Mouse (Mus musculus): ENCODE measurements at regions not wholly inside any gene's neighbourhood (a gene's known extent, or its start where the extent isn't known, plus 50 kb on each side); places are given as distances from the start of the nearest gene placed in this dataset.

DNA sequence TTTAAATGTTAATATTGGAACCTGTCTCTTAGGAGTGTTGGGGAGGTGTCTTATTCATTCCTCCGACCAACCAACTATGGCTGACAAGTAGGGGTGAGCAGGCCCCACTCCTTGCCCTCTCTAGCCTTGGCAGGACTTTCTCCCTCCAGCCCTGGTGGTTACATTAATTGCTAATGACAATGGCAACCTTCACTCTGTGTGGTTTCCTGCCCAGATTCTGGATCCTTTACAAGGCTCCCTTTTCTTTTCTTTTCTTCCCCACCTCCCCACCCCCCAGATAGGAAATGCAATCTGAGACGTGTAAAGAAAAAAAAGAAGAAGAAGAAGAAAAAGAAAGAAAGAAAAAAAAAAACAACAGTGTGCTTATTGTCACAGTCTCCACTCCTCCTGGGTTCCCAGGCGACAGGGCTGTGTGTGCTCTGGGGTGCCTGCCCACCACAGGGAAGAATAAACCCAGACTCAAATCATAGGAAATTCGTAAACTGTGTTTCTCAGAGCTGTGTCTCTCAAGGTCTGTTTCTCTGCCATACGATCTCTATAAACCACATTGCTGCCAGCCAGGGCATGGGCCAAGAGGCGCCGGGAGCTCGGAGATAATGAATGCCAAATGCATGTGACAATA lies 637.6 kb downstream of the Insc start:
- intact Hi-C loops (cut with DNase I), result no loop called here
- no peak for DNase-seq
- no peaks in the 10 kb centered on the region for H3K4me1 ChIP-seq (ENCODE audit: control insufficient read depth, insufficient read depth, low read length)
- H3K36me3 ChIP-seq (ENCODE audit: control insufficient read depth, insufficient read depth, low read length), result no peaks in the 10 kb centered on the region
- H3K9ac ChIP-seq (ENCODE audit: low read depth, low read length), result no peak overlapping the region
- 53% methylated on average over 8 of the region's 8 CpGs for WGBS
- no peak overlapping the region for H3K4me3 ChIP-seq
- no peaks in the 10 kb centered on the region for H3K27me3 ChIP-seq (ENCODE audit: control insufficient read depth, insufficient read depth, low read length)
- H3K79me2 ChIP-seq (replicated peaks; ENCODE audit: control insufficient read depth, insufficient read depth, low read length), result no peaks in the 10 kb centered on the region
- H3K27ac ChIP-seq, result no peak overlapping the region
- TF ChIP-seq POLR2A (IDR thresholded peaks at IDR 0.05; ENCODE audit: insufficient read depth, low read depth, low read length) (no peak), EP300 (IDR thresholded peaks at IDR 0.05; ENCODE audit: insufficient read depth, low read depth, low read length) (no peak), CTCF (IDR thresholded peaks at IDR 0.05) (no peak)

DNA sequence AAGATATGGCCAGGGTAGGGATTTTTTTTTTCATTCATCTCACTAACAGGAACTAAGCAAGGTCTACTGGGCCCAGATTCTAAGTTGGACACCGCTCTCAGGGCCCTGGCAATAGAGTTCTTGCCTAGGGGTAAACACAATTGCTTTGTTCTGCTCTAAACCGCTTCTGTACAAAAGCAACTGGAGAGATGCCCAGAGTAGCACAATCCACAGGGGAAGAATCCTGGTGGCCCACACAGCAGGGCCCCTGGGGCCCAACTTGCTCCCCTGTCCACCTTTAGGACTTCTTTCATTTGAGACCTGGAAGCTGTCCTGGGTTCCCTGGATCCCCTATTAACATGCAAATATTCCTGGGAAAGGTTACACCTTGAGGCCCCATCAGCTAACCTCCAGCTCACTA lies 639.4 kb downstream of the Insc start:
- intact Hi-C loops (cut with DNase I), result no loop called here
- 71% methylated on average over 2 of the region's 2 CpGs for WGBS
- H3K79me2 ChIP-seq (replicated peaks; ENCODE audit: control insufficient read depth, insufficient read depth, low read length), result no peaks in the 10 kb centered on the region

DNA sequence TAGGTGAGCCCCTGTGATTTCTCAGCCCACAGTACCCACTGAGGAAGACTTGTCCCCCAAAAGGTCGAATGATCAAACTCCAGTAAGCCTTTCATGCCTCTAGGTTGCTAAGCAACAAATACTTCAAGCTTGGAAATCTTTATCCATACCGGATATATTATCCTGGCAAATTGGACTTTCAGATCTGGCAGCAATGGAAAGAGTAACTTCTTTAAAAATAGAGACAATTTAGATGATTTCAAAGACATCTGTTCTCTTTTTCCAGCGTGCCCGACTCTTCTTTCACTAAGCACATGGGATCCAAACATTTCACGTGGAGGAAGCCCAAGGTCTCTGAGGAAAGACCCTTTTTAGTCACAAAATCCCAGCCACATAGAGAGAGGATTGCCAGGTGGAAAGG lies 645.4 kb downstream of the Insc start:
- Histone ChIP-seq H3K36me3 (ENCODE audit: control insufficient read depth, insufficient read depth, low read length) (no peaks in the 10 kb centered on the region), H3K79me2 (replicated peaks; ENCODE audit: control insufficient read depth, insufficient read depth, low read length) (no peaks in the 10 kb centered on the region), H3K4me1 (ENCODE audit: control insufficient read depth, insufficient read depth, low read length) (no peaks in the 10 kb centered on the region), H3K9ac (ENCODE audit: low read depth, low read length) (no peak overlapping the region), H3K27me3 (ENCODE audit: control insufficient read depth, insufficient read depth, low read length) (no peaks in the 10 kb centered on the region), H3K4me3 (no peak overlapping the region), H3K27ac (no peak overlapping the region)
- TF ChIP-seq POLR2A (IDR thresholded peaks at IDR 0.05; ENCODE audit: insufficient read depth, low read depth, low read length) (no peak), EP300 (IDR thresholded peaks at IDR 0.05; ENCODE audit: insufficient read depth, low read depth, low read length) (no peak), CTCF (IDR thresholded peaks at IDR 0.05) (no peak)
- intact Hi-C loops (cut with DNase I), result no loop called here
- no peak for DNase-seq
- WGBS, result 70% methylated on average over 5 of the region's 5 CpGs

More for the DNA sequence above, 639.4 kb downstream of the Insc start:
- TF ChIP-seq EP300 (IDR thresholded peaks at IDR 0.05; ENCODE audit: insufficient read depth, low read depth, low read length), result no peak
- H3K36me3 ChIP-seq (ENCODE audit: control insufficient read depth, insufficient read depth, low read length), result no peaks in the 10 kb centered on the region
- DNase-seq, result no peak
- no peak overlapping the region for H3K27ac ChIP-seq
- H3K4me3 ChIP-seq, result no peak overlapping the region
- no peak overlapping the region for H3K9ac ChIP-seq (ENCODE audit: low read depth, low read length)
- H3K4me1 ChIP-seq (ENCODE audit: control insufficient read depth, insufficient read depth, low read length), result no peaks in the 10 kb centered on the region
- no peaks in the 10 kb centered on the region for H3K27me3 ChIP-seq (ENCODE audit: control insufficient read depth, insufficient read depth, low read length)

DNA sequence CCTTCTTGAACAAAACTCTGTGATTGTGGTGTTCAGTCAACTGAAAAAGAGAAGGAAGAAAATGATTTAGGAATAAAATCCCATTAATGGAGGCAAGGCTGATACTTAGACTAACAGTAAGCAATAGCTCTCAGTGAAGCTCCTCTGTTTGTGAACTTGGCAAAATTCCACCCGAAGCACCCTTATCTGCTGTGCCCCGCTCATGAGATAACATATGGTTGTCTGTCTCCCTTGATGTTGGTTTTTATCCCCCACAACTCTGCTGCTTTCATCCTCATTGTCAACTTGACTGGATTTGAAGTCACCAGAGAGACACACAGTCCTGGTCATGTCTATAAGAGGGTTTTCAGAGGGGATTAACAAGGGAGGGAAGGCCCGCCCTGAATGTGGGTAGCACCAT lies 646.1 kb downstream of the Sox6 start:
- no peaks in the 10 kb centered on the region for H3K79me2 ChIP-seq (replicated peaks; ENCODE audit: control insufficient read depth, insufficient read depth, low read length)
- H3K27ac ChIP-seq, result no peak overlapping the region
- 30% methylated on average over 3 of the region's 3 CpGs for WGBS
- no peak for TF ChIP-seq POLR2A (IDR thresholded peaks at IDR 0.05; ENCODE audit: insufficient read depth, low read depth, low read length)
- TF ChIP-seq EP300 (IDR thresholded peaks at IDR 0.05; ENCODE audit: insufficient read depth, low read depth, low read length), result no peak
- no peak for TF ChIP-seq CTCF (IDR thresholded peaks at IDR 0.05)
- no peak overlapping the region for H3K9ac ChIP-seq (ENCODE audit: low read depth, low read length)
- no peak for DNase-seq
- H3K4me1 ChIP-seq (ENCODE audit: control insufficient read depth, insufficient read depth, low read length), result no peaks in the 10 kb centered on the region
- no peaks in the 10 kb centered on the region for H3K27me3 ChIP-seq (ENCODE audit: control insufficient read depth, insufficient read depth, low read length)
- no peaks in the 10 kb centered on the region for H3K36me3 ChIP-seq (ENCODE audit: control insufficient read depth, insufficient read depth, low read length)
- no peak overlapping the region for H3K4me3 ChIP-seq
- intact Hi-C loops (cut with DNase I), result no loop called here

DNA sequence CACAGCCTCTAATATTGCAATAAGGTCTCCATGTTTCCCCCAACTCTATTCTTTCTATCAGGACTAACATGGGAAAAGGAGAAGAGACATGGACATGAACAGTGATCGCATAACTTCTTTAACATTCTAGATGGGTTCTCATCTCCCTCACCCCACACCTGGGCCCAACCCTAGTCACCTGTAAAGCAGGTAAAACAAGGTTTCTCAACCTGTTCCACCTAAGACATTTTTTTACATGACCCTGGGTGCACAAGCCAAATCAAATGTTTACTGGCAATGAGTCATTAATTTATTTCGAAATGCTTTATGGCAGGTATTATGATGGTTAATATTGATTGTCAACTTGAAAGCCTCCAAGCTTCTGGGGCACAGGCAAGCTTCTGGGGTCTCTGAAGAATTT lies 640.4 kb downstream of the Sox6 start:
- Histone ChIP-seq H3K4me1 (ENCODE audit: control insufficient read depth, insufficient read depth, low read length) (no peaks in the 10 kb centered on the region), H3K9ac (ENCODE audit: low read depth, low read length) (no peak overlapping the region), H3K27me3 (ENCODE audit: control insufficient read depth, insufficient read depth, low read length) (no peaks in the 10 kb centered on the region), H3K79me2 (replicated peaks; ENCODE audit: control insufficient read depth, insufficient read depth, low read length) (no peaks in the 10 kb centered on the region), H3K27ac (no peak overlapping the region), H3K4me3 (no peak overlapping the region), H3K36me3 (ENCODE audit: control insufficient read depth, insufficient read depth, low read length) (no peaks in the 10 kb centered on the region)
- intact Hi-C loops (cut with DNase I), result no loop called here
- TF ChIP-seq EP300 (IDR thresholded peaks at IDR 0.05; ENCODE audit: insufficient read depth, low read depth, low read length) (no peak), POLR2A (IDR thresholded peaks at IDR 0.05; ENCODE audit: insufficient read depth, low read depth, low read length) (no peak), CTCF (IDR thresholded peaks at IDR 0.05) (no peak)
- DNase-seq, result no peak
- 88% methylated on average over 2 of the region's 2 CpGs for whole genome bisulfite sequencing

DNA sequence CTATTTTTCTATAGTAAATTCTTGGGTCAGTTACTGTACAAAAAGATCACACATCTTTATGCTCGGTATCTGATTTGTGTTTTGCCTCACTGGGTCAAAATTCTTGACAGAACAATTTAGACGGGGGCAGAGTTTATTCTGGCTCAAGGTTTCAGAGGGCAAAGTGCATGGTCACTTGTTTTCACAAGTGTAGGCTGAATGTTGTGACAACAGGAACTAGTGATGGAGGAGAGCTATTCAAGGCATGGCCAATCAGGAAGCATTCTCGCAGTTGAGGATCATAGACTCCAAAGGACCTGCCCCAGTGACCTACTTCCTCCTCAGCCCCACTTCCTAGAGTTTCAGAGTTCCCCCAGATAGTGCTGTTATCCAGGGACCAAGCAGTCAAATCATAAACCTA lies 639.1 kb downstream of the Sox6 start:
- no peak overlapping the region for H3K4me3 ChIP-seq
- DNase-seq, result no peak
- no peak overlapping the region for H3K27ac ChIP-seq
- no peaks in the 10 kb centered on the region for H3K79me2 ChIP-seq (replicated peaks; ENCODE audit: control insufficient read depth, insufficient read depth, low read length)
- WGBS, result 55% methylated on average over 3 of the region's 3 CpGs
- intact Hi-C loops (cut with DNase I), result no loop called here
- TF ChIP-seq EP300 (IDR thresholded peaks at IDR 0.05; ENCODE audit: insufficient read depth, low read depth, low read length) (no peak), CTCF (IDR thresholded peaks at IDR 0.05) (no peak), POLR2A (IDR thresholded peaks at IDR 0.05; ENCODE audit: insufficient read depth, low read depth, low read length) (no peak)
- H3K9ac ChIP-seq (ENCODE audit: low read depth, low read length), result no peak overlapping the region
- no peaks in the 10 kb centered on the region for H3K36me3 ChIP-seq (ENCODE audit: control insufficient read depth, insufficient read depth, low read length)
- H3K4me1 ChIP-seq (ENCODE audit: control insufficient read depth, insufficient read depth, low read length), result no peaks in the 10 kb centered on the region
- H3K27me3 ChIP-seq (ENCODE audit: control insufficient read depth, insufficient read depth, low read length), result no peaks in the 10 kb centered on the region
